Mouse (Mus musculus) liver, adult 2 months (tissue): ENCODE results near the gene Rras.

Experiments
- CTCF ChIP-seq: fragments of 200-500 bp; IDR thresholded peaks from 2 replicates; pipeline ENCODE4 v1.5.1; 2011; ENCODE audit warnings: low read depth, low read length, control low read depth
- POLR2A ChIP-seq: fragments of 200-500 bp; IDR thresholded peaks from 2 replicates; pipeline ENCODE4 v1.6.1; 2011; ENCODE audit warnings: low read length, control low read depth; ENCODE audit not compliant: insufficient read depth; ENCODE audit errors: extremely low read depth

- TF ChIP-seq POLR2A (no peak), CTCF (no peak)
These were observed 33.3 kb downstream of the Rras start for GRCm38 (mm10) chr7:45050945-45051600.
